In genomic region chr11:29171959-29172391, GRCm38 (mm10) we compare ENCODE assay signal across 8 mouse cellular contexts. TPM values are rescaled to one million over a fixed set of nuclear protein-coding genes. Genes with fewer than 3 reads are reported as not detected.
A peak's percentile ranks its signal among the peaks of the same experiment; 100 is the strongest.
DNase-seq lines count a peak whose midpoint lies in the region; ATAC-seq lines count a peak whose summit lies in the region.

No protein-coding gene starts in this region.

- peaks cover 34% of the 10 kb centered on the region for H3K4me1 ChIP-seq in erythroblast, embryonic 14.5 days (ENCODE audit: control insufficient read depth)
- H3K4me1 ChIP-seq in heart, embryonic 12.5 days (replicated peaks) = peaks cover 8% of the 10 kb centered on the region
- peaks cover 26% of the 10 kb centered on the region for H3K4me1 ChIP-seq in liver, embryonic 12.5 days

- WGBS in heart, embryonic 12.5 days = under 1% methylated on average over 34 of the region's 34 CpGs
- WGBS in liver, embryonic 12.5 days (ENCODE audit: insufficient replicate concordance) = under 1% methylated on average over 34 of the region's 34 CpGs

- H3K27ac ChIP-seq in heart, embryonic 12.5 days (ENCODE audit: poor library complexity, severe bottlenecking) = peak overlapping the region; percentile 63
- H3K27ac ChIP-seq in liver, embryonic 12.5 days = peak overlapping the region; percentile 97

- peak; percentile 9; the same call in 1 of the 2 replicates for ATAC-seq in heart, embryonic 12.5 days (ENCODE audit: insufficient number of reproducible peaks, low FRiP score)
- peak; percentile 11 for ATAC-seq in liver, embryonic 12.5 days

- H3K27me3 ChIP-seq in erythroblast, embryonic 14.5 days (ENCODE audit: control insufficient read depth) = no peaks in the 10 kb centered on the region
- H3K27me3 ChIP-seq in heart, embryonic 12.5 days (replicated peaks) = no peaks in the 10 kb centered on the region
- no peaks in the 10 kb centered on the region for H3K27me3 ChIP-seq in liver, embryonic 12.5 days (replicated peaks)
- H3K27me3 ChIP-seq in splenic B cell, adult 2 months (ENCODE audit: control insufficient read depth, insufficient read depth, low read length, poor library complexity, severe bottlenecking) = no peaks in the 10 kb centered on the region

- peaks cover 8% of the 10 kb centered on the region for H3K36me3 ChIP-seq in erythroblast, embryonic 14.5 days (ENCODE audit: control insufficient read depth)
- H3K36me3 ChIP-seq in heart, embryonic 12.5 days = no peaks in the 10 kb centered on the region
- H3K36me3 ChIP-seq in liver, embryonic 12.5 days = no peaks in the 10 kb centered on the region
- no peaks in the 10 kb centered on the region for H3K36me3 ChIP-seq in splenic B cell, adult 2 months (ENCODE audit: control insufficient read depth, insufficient read depth, low read length, poor library complexity, severe bottlenecking)

- peak; percentile 79 to 81 for DNase-seq in B cell, adult 2 months
- peak; percentile 91 for DNase-seq in brain, adult 2 months (ENCODE audit: low read depth, low spot score)
- DNase-seq in kidney, postnatal 10 days = peak; percentile 63
- peak; percentile 82 for DNase-seq in naive thymus-derived CD4-positive, alpha-beta T cell, adult 2 months (ENCODE audit: low read depth)
- peak; percentile 77 for DNase-seq in splenic B cell, adult 2 months (ENCODE audit: low read depth, low spot score)

- peak overlapping the region; percentile 79 for H3K9ac ChIP-seq in heart, embryonic 12.5 days
- peak overlapping the region; percentile 97 for H3K9ac ChIP-seq in liver, embryonic 12.5 days

- H3K9me3 ChIP-seq in erythroblast, embryonic 14.5 days (ENCODE audit: control insufficient read depth, low read length) = no peaks in the 10 kb centered on the region
- no peaks in the 10 kb centered on the region for H3K9me3 ChIP-seq in heart, embryonic 12.5 days (replicated peaks)
- H3K9me3 ChIP-seq in liver, embryonic 12.5 days (replicated peaks) = no peaks in the 10 kb centered on the region

- H3K4me3 ChIP-seq in erythroblast, embryonic 14.5 days (replicated peaks) = peak overlapping the region; percentile 79
- peak overlapping the region; percentile 94 for H3K4me3 ChIP-seq in heart, embryonic 12.5 days
- peak overlapping the region; percentile 88 for H3K4me3 ChIP-seq in liver, embryonic 12.5 days

- H3K4me2 ChIP-seq in heart, embryonic 12.5 days = peak overlapping the region; percentile 82
- H3K4me2 ChIP-seq in liver, embryonic 12.5 days = peak overlapping the region; percentile 90

RNA-seq across cellular contexts. Expression of gene Ppp4r3b, which starts 0.7 kb away (rescaled TPM):
- polyA plus RNA-seq in erythroblast, embryonic 14.5 days (2012) = 0.61 and 1.2 TPM in 2 replicates
- 47.8 and 49.1 TPM in 2 replicates for polyA plus RNA-seq in heart, embryonic 12.5 days (2016; fragmentation: Nextera tagmentation; extraction: Ambion mirVana)
- 62.2 and 65.8 TPM in 2 replicates for polyA plus RNA-seq in liver, embryonic 12.5 days (2016; fragmentation: Nextera tagmentation; extraction: Ambion mirVana)

RNA-seq across cellular contexts. Expression of gene Pnpt1, which starts 41.4 kb away (rescaled TPM):
- 2.6 and 6.5 TPM in 2 replicates for polyA plus RNA-seq in erythroblast, embryonic 14.5 days (2012)
- 47.7 and 48.2 TPM in 2 replicates for polyA plus RNA-seq in heart, embryonic 12.5 days (2016; fragmentation: Nextera tagmentation; extraction: Ambion mirVana)
- polyA plus RNA-seq in liver, embryonic 12.5 days (2016; fragmentation: Nextera tagmentation; extraction: Ambion mirVana) = 43.9 and 44.5 TPM in 2 replicates

Comparison
In these comparisons a context has a peak if more than half of its experiments do, and no peak if none do; other contexts are left out.
1. Peak in every context shown above with its lines: DNase-seq, ATAC-seq, H3K4me3 ChIP-seq and H3K27ac ChIP-seq.
2. RNA of gene Ppp4r3b, which starts 0.7 kb away (polyA plus RNA-seq): 62.2 to 65.8 TPM in liver, embryonic 12.5 days and 47.8 to 49.1 TPM in heart, embryonic 12.5 days; 0.61 to 1.2 TPM in erythroblast, embryonic 14.5 days; every median in the first group is over 10 times any median in the second.